Mouse (Mus musculus): Measurements from ENCODE around the gene Tuba4a.

Gene Tuba4a

GRCm38 (mm10) chr1:75212542-75212941 lies 7.1 kb downstream of the Tuba4a start:
- DNase-seq (ENCODE audit: extremely low spot score) = no peak

GRCm38 (mm10) chr1:75211141-75211708 lies 8.4 kb downstream of the Tuba4a start:
- DNase-seq (ENCODE audit: extremely low spot score) = no peak

- DNase-seq (ENCODE audit: extremely low spot score) = peak; percentile 95
These were observed 9.3 kb downstream of the Tuba4a start, which contains the start of the genes Glb1l and Stk16 for GRCm38 (mm10) chr1:75210136-75211087. TSS of gene Glb1l (minus strand) at chr1:75210813. TSS of gene Stk16 (plus strand) at chr1:75210838.

GRCm38 (mm10) chr1:75208967-75209678 lies 10.5 kb downstream of the Tuba4a start:
- peak; percentile 35 for DNase-seq (ENCODE audit: extremely low spot score)

GRCm38 (mm10) chr1:75201236-75201635 lies 18.4 kb downstream of the Tuba4a start:
- DNase-seq (ENCODE audit: extremely low spot score) = no peak

- DNase-seq (ENCODE audit: extremely low spot score) = no peak
These were observed 27.2 kb downstream of the Tuba4a start for GRCm38 (mm10) chr1:75192452-75192851.

- DNase-seq (ENCODE audit: extremely low spot score) = peak; percentile 96
These were observed 27.9 kb downstream of the Tuba4a start, which contains the start of the genes Ankzf1 and Atg9a for GRCm38 (mm10) chr1:75191622-75192402. TSS of gene Ankzf1 (plus strand) at chr1:75192151. TSS of gene Atg9a (minus strand) at chr1:75192196.

GRCm38 (mm10) chr1:75191258-75191621 lies 28.4 kb downstream of the Tuba4a start:
- no peak for DNase-seq (ENCODE audit: extremely low spot score)

- DNase-seq (ENCODE audit: extremely low spot score) = no peak
These were observed 29.1 kb downstream of the Tuba4a start for GRCm38 (mm10) chr1:75190577-75190976.

- no peak for DNase-seq (ENCODE audit: extremely low spot score)
These were observed 31.7 kb downstream of the Tuba4a start for GRCm38 (mm10) chr1:75187914-75188483.

GRCm38 (mm10) chr1:75187126-75187525 lies 32.5 kb downstream of the Tuba4a start:
- DNase-seq (ENCODE audit: extremely low spot score) = no peak

- no peak for DNase-seq (ENCODE audit: extremely low spot score)
These were observed 34.2 kb downstream of the Tuba4a start for GRCm38 (mm10) chr1:75185495-75185894.

GRCm38 (mm10) chr1:75182160-75182559 lies 37.5 kb downstream of the Tuba4a start:
- DNase-seq (ENCODE audit: extremely low spot score) = no peak

GRCm38 (mm10) chr1:75181377-75181870 lies 38.2 kb downstream of the Tuba4a start:
- no peak for DNase-seq (ENCODE audit: extremely low spot score)

GRCm38 (mm10) chr1:75180741-75181140 lies 38.9 kb downstream of the Tuba4a start:
- no peak for DNase-seq (ENCODE audit: extremely low spot score)

GRCm38 (mm10) chr1:75180105-75180590 lies 39.5 kb downstream of the Tuba4a start, which contains the start of gene Abcb6:
TSS of gene Abcb6 (minus strand) at chr1:75180392.
- DNase-seq (ENCODE audit: extremely low spot score) = peak; percentile 89

GRCm38 (mm10) chr1:75179334-75180104 lies 40.1 kb downstream of the Tuba4a start:
- DNase-seq (ENCODE audit: extremely low spot score) = peak; percentile 8

GRCm38 (mm10) chr1:75168472-75169464 lies 50.9 kb downstream of the Tuba4a start, which contains the start of gene Zfand2b:
TSS of gene Zfand2b (plus strand) at chr1:75168646.
- peak; percentile 98 for DNase-seq (ENCODE audit: extremely low spot score)
